Mouse (Mus musculus): ENCODE measurements around the gene Setd7. TPM values are rescaled to one million over a fixed set of nuclear protein-coding genes. Genes with fewer than 3 reads are reported as not detected.

The Setd7 gene
- polyA plus RNA-seq, 1 experiment from 2014 or later = 8.2 TPM

DNA sequence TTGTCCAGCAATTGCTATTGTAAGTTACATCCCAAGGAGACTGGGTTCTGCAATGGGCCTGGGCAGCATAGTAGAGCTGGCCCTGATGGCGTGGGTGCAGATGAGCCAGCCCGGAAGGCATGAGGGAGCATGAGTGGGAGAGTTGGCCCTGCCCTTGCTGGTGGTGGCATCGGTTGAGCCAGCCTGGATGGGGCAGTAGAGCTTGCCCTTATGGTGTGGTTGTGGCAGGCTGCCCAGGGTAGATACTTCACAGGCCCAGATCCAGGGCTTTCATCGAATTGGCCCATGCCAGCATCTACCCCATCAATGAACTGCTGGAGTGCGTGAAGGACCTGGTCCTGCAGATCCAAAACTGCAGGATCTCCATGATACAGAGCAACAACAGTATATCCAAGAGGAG, 48.7 kb downstream of the Setd7 start:
- H3K27ac ChIP-seq (ENCODE audit: low read depth, low read length) = no peak overlapping the region
- 96% methylated on average over 5 of the region's 5 CpGs for WGBS
- H3K4me2 ChIP-seq (replicated peaks; ENCODE audit: low read depth, low read length) = no peak overlapping the region
- ATAC-seq (ENCODE audit: low FRiP score) (no peak), DNase-seq (ENCODE audit: low spot score) (no peak)
- no peaks in the 10 kb centered on the region for H3K36me3 ChIP-seq (ENCODE audit: control insufficient read depth, insufficient read depth, low read length)
- no peaks in the 10 kb centered on the region for H3K4me1 ChIP-seq (replicated peaks; ENCODE audit: control insufficient read depth, insufficient read depth, low read length)
- H3K9ac ChIP-seq (ENCODE audit: low read depth, low read length) = no peak overlapping the region
- no peaks in the 10 kb centered on the region for H3K9me3 ChIP-seq (ENCODE audit: control insufficient read depth, low read length)
- H3K4me3 ChIP-seq (ENCODE audit: low read depth, low read length) = no peak overlapping the region
- H3K27me3 ChIP-seq (ENCODE audit: control insufficient read depth, insufficient read depth, low read length) = no peaks in the 10 kb centered on the region

DNA sequence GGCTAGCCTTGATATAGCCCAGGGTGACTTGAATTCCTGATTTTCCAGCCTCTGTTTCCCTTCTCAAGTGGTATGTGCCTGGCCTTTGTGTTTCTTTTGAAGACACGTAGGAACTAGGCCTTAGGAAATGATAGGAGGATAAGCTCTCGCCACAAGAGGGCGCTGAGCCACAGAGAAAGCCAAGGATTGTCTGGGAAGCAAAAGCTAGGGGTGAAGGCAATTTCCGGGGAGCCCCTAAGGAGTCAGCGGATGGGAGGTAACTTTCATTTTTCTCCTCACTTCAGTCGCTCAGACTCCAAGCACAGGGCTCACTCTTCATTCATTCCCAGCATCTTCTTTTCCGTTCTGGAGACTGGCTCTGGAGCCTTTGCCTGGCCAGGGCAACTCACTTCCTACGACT, 49.8 kb downstream of the Setd7 start:
- no peaks in the 10 kb centered on the region for H3K4me1 ChIP-seq (replicated peaks; ENCODE audit: control insufficient read depth, insufficient read depth, low read length)
- ATAC-seq (ENCODE audit: low FRiP score) (no peak; the same call in 1 of the 2 replicates), DNase-seq (ENCODE audit: low spot score) (peak; percentile 82)
- H3K9me3 ChIP-seq (ENCODE audit: control insufficient read depth, low read length) = no peaks in the 10 kb centered on the region
- no peak overlapping the region; the same call in 1 of the 2 replicates for H3K4me2 ChIP-seq (replicated peaks; ENCODE audit: low read depth, low read length)
- H3K36me3 ChIP-seq (ENCODE audit: control insufficient read depth, insufficient read depth, low read length) = no peaks in the 10 kb centered on the region
- H3K27me3 ChIP-seq (ENCODE audit: control insufficient read depth, insufficient read depth, low read length) = no peaks in the 10 kb centered on the region
- no peak overlapping the region for H3K4me3 ChIP-seq (ENCODE audit: low read depth, low read length)
- 38% methylated on average over 8 of the region's 8 CpGs for WGBS
- H3K27ac ChIP-seq (ENCODE audit: low read depth, low read length) = no peak overlapping the region
- no peak overlapping the region for H3K9ac ChIP-seq (ENCODE audit: low read depth, low read length)

DNA sequence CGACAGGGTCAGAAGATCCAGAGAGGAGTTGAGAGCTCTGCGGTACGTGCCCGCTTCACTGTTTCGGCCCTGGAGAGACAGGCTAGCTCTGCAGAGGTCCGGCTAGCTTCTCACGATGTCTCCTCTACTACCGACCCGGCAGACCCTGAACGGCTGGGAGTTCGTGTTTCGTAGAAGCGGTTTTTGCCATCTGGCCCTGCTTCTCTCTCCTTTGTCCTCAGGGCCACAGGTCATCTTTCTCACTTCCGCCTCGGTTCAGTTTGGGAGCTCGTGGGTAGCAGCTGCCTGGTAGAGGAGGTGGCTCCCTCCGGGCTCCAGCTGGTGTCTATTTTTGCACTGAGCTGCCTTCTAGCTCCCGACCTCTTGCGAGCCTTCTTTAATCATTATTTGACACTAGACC, 55.2 kb downstream of the Setd7 start:
- H3K4me3 ChIP-seq (ENCODE audit: low read depth, low read length) = no peak overlapping the region

DNA sequence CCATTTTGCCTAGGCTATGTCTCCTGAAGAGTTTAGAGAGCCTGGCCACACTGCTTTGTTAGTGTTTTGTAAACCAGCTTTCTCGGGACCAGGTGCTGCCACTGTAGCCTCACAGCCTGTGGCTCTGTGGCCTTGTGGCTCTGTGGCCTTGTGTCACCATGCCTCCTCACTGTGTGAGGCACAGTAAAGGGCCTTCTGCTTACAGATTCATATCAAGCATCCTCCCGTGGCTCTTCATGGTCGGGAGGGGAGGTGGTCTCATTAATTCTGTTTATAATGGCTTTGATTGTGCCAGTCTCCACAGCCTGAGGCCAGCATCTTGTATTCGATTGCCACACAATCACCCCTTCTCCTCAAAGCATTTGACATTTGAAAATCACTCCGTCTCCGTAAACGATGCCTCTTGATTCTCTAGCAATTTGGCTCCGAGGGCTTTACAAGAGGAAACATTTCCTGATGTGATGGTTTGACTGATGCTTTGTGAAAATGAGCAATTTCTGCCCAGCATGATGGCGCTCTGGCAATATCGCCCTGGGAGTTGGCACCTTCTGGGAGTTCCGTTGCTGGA, 56.2 kb downstream of the Setd7 start:
- H3K4me1 ChIP-seq (replicated peaks; ENCODE audit: control insufficient read depth, insufficient read depth, low read length) = no peaks in the 10 kb centered on the region
- DNase-seq (ENCODE audit: low spot score) (no peak), ATAC-seq (ENCODE audit: low FRiP score) (0 out of 2 replicates have a peak, but pooled peaks have one; percentile 55)

More for the DNA sequence above, 55.2 kb downstream of the Setd7 start:
- WGBS = 47% methylated on average over 19 of the region's 19 CpGs
- no peaks in the 10 kb centered on the region for H3K4me1 ChIP-seq (replicated peaks; ENCODE audit: control insufficient read depth, insufficient read depth, low read length)
- no peaks in the 10 kb centered on the region for H3K27me3 ChIP-seq (ENCODE audit: control insufficient read depth, insufficient read depth, low read length)
- H3K36me3 ChIP-seq (ENCODE audit: control insufficient read depth, insufficient read depth, low read length) = no peaks in the 10 kb centered on the region
- peak overlapping the region; percentile 9; the same call in 1 of the 2 replicates for H3K27ac ChIP-seq (ENCODE audit: low read depth, low read length)
- no peak overlapping the region for H3K9ac ChIP-seq (ENCODE audit: low read depth, low read length)
- ATAC-seq (ENCODE audit: low FRiP score) (peak; percentile 83), DNase-seq (ENCODE audit: low spot score) (peak; percentile 70)
- H3K9me3 ChIP-seq (ENCODE audit: control insufficient read depth, low read length) = no peaks in the 10 kb centered on the region
- H3K4me2 ChIP-seq (replicated peaks; ENCODE audit: low read depth, low read length) = no peak overlapping the region

DNA sequence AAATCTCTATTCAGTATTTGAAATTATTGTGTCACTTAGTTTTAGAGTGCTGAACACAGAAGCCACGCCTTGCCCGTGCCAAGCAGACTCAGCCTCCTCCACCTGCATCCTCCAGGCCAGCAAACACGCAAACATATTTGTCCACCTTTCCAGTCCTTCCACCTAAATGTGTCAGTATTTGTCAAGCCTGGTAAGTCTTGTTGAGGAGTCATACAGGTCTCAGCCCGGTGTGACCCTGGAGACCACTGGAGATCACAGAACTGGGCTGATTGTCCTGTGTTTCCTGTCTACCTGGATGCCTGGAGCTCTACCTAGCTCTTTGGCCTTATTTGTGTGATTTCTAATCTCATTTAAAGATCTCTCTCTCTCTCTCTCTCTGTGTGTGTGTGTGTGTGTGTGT, 60.8 kb downstream of the Setd7 start:
- Histone ChIP-seq H3K4me3 (ENCODE audit: low read depth, low read length) (no peak overlapping the region), H3K27ac (ENCODE audit: low read depth, low read length) (no peak overlapping the region), H3K9me3 (ENCODE audit: control insufficient read depth, low read length) (no peaks in the 10 kb centered on the region), H3K36me3 (ENCODE audit: control insufficient read depth, insufficient read depth, low read length) (no peaks in the 10 kb centered on the region), H3K9ac (ENCODE audit: low read depth, low read length) (no peak overlapping the region), H3K4me1 (replicated peaks; ENCODE audit: control insufficient read depth, insufficient read depth, low read length) (no peaks in the 10 kb centered on the region), H3K27me3 (ENCODE audit: control insufficient read depth, insufficient read depth, low read length) (no peaks in the 10 kb centered on the region), H3K4me2 (replicated peaks; ENCODE audit: low read depth, low read length) (no peak overlapping the region)
- ATAC-seq (ENCODE audit: low FRiP score) = no peak
- no peak for DNase-seq (ENCODE audit: low spot score)
- 87% methylated on average over 4 of the region's 4 CpGs for WGBS

More for the DNA sequence above, 56.2 kb downstream of the Setd7 start:
- Histone ChIP-seq H3K9me3 (ENCODE audit: control insufficient read depth, low read length) (no peaks in the 10 kb centered on the region), H3K36me3 (ENCODE audit: control insufficient read depth, insufficient read depth, low read length) (no peaks in the 10 kb centered on the region), H3K27me3 (ENCODE audit: control insufficient read depth, insufficient read depth, low read length) (no peaks in the 10 kb centered on the region), H3K4me3 (ENCODE audit: low read depth, low read length) (no peak overlapping the region), H3K27ac (ENCODE audit: low read depth, low read length) (no peak overlapping the region), H3K4me2 (replicated peaks; ENCODE audit: low read depth, low read length) (no peak overlapping the region), H3K9ac (ENCODE audit: low read depth, low read length) (no peak overlapping the region)
- WGBS = 68% methylated on average over 11 of the region's 11 CpGs

DNA sequence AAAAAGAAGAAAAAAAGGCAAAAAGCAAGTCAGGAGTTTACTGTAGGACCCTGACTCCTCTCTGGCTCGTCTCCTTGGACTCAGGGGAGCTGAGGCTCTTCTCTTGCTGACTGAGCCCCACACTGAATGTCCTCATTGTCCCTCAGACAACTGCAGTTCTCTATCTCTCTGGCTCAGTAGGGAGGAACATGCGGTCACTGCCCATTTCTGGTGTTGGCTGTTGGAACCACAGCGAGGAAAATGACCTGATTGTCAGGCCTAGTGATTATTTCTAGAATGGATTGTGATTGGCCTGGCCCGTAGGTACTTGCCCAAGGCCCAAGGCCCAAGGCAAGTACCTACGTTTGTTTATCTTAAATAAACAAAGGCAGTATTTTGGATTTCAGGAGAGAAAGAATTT, 62.0 kb downstream of the Setd7 start:
- ATAC-seq (ENCODE audit: low FRiP score) = no peak
- no peaks in the 10 kb centered on the region for H3K36me3 ChIP-seq (ENCODE audit: control insufficient read depth, insufficient read depth, low read length)
- H3K27me3 ChIP-seq (ENCODE audit: control insufficient read depth, insufficient read depth, low read length) = no peaks in the 10 kb centered on the region
- no peak for DNase-seq (ENCODE audit: low spot score)
- no peaks in the 10 kb centered on the region for H3K4me1 ChIP-seq (replicated peaks; ENCODE audit: control insufficient read depth, insufficient read depth, low read length)
- no peak overlapping the region for H3K4me2 ChIP-seq (replicated peaks; ENCODE audit: low read depth, low read length)
- no peak overlapping the region for H3K9ac ChIP-seq (ENCODE audit: low read depth, low read length)
- no peak overlapping the region for H3K4me3 ChIP-seq (ENCODE audit: low read depth, low read length)
- 78% methylated on average over 5 of the region's 5 CpGs for WGBS
- H3K27ac ChIP-seq (ENCODE audit: low read depth, low read length) = no peak overlapping the region
- no peaks in the 10 kb centered on the region for H3K9me3 ChIP-seq (ENCODE audit: control insufficient read depth, low read length)

DNA sequence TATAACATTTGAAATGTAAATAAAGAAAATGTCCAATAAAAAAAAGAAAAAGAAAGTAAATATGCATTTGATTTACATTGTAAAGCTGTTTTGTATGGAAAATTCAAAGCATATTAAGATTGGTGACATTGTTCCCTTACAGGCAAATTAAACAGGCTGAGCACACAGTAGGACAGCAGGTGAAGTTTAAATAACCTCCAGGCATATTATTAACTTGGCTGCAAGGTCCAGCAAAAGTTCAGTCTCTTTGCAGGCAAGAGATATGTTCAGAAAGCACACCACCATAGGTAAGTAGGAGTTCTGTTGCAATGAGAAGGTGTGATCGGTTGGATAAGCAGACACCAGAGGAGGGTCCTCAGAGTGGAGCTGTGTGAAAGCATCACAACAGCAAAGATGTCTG, 62.7 kb downstream of the Setd7 start:
- Histone ChIP-seq H3K4me2 (replicated peaks; ENCODE audit: low read depth, low read length) (no peak overlapping the region), H3K9me3 (ENCODE audit: control insufficient read depth, low read length) (no peaks in the 10 kb centered on the region), H3K4me1 (replicated peaks; ENCODE audit: control insufficient read depth, insufficient read depth, low read length) (no peaks in the 10 kb centered on the region), H3K27me3 (ENCODE audit: control insufficient read depth, insufficient read depth, low read length) (no peaks in the 10 kb centered on the region), H3K36me3 (ENCODE audit: control insufficient read depth, insufficient read depth, low read length) (no peaks in the 10 kb centered on the region), H3K9ac (ENCODE audit: low read depth, low read length) (no peak overlapping the region), H3K4me3 (ENCODE audit: low read depth, low read length) (no peak overlapping the region), H3K27ac (ENCODE audit: low read depth, low read length) (no peak overlapping the region)
- 100% methylated on average over 1 of the region's 1 CpGs for WGBS
- ATAC-seq (ENCODE audit: low FRiP score) (no peak), DNase-seq (ENCODE audit: low spot score) (no peak)

DNA sequence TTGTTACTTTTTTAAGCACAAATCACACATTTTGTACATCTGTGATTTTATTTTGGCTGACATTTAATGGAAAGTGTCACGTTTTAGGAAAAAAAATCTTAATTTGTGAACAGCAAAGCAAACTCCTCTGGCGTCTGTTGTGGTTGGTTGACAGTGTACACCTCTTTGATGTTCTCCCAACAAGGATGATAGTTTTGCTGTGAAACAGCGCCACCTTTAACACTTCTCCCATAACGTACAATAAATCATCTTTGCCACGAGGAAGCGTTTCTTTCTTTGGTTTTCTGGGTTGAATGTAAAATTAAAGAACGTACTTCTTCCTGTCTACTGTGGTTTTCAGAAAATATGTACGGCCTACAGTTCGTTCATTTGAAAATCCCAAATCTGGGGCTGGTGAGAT, 65.0 kb downstream of the Setd7 start:
- ATAC-seq (ENCODE audit: low FRiP score) = no peak
- no peaks in the 10 kb centered on the region for H3K4me1 ChIP-seq (replicated peaks; ENCODE audit: control insufficient read depth, insufficient read depth, low read length)
- H3K9ac ChIP-seq (ENCODE audit: low read depth, low read length) = no peak overlapping the region
- H3K9me3 ChIP-seq (ENCODE audit: control insufficient read depth, low read length) = no peaks in the 10 kb centered on the region
- H3K27me3 ChIP-seq (ENCODE audit: control insufficient read depth, insufficient read depth, low read length) = no peaks in the 10 kb centered on the region
- WGBS = 91% methylated on average over 9 of the region's 9 CpGs
- DNase-seq (ENCODE audit: low spot score) = no peak
- H3K4me3 ChIP-seq (ENCODE audit: low read depth, low read length) = no peak overlapping the region
- no peak overlapping the region for H3K4me2 ChIP-seq (replicated peaks; ENCODE audit: low read depth, low read length)
- no peak overlapping the region for H3K27ac ChIP-seq (ENCODE audit: low read depth, low read length)
- H3K36me3 ChIP-seq (ENCODE audit: control insufficient read depth, insufficient read depth, low read length) = no peaks in the 10 kb centered on the region

DNA sequence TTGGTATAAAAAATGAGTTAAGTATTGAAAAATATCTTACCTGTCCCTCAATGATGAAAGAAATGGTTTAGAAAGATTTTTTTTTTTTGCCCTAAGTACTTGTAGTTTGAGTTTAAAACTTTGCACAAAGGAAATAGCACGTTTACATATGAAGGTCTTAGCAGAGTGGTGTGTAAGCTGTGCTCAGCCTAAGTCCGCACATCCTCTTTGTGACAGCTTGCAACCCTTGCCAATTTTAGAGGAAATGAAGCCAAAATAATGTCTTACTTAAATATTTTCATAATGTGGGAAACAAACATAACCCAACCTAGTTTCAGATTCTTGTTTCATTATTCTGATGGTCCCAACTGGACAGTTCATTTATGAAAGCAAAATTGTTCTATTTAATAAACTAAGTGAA, 66.2 kb downstream of the Setd7 start:
- no peak for DNase-seq (ENCODE audit: low spot score)
- Histone ChIP-seq H3K36me3 (ENCODE audit: control insufficient read depth, insufficient read depth, low read length) (no peaks in the 10 kb centered on the region), H3K4me3 (ENCODE audit: low read depth, low read length) (no peak overlapping the region), H3K4me2 (replicated peaks; ENCODE audit: low read depth, low read length) (no peak overlapping the region), H3K27ac (ENCODE audit: low read depth, low read length) (no peak overlapping the region), H3K9ac (ENCODE audit: low read depth, low read length) (no peak overlapping the region), H3K4me1 (replicated peaks; ENCODE audit: control insufficient read depth, insufficient read depth, low read length) (no peaks in the 10 kb centered on the region), H3K9me3 (ENCODE audit: control insufficient read depth, low read length) (no peaks in the 10 kb centered on the region), H3K27me3 (ENCODE audit: control insufficient read depth, insufficient read depth, low read length) (no peaks in the 10 kb centered on the region)
- no peak for ATAC-seq (ENCODE audit: low FRiP score)
- WGBS = 96% methylated on average over 2 of the region's 2 CpGs

Data from hindbrain, embryonic 11.5 days (tissue).